Mouse (Mus musculus) limb, embryonic 14.5 days (tissue): ENCODE data around the gene Mapk14. TPM values are rescaled to one million over a fixed set of nuclear protein-coding genes. Genes with fewer than 3 reads are reported as not detected.

Experiments
- ATAC-seq: fragments of 200-750 bp; cut with Nextera tagmentation; 2 replicates; pipeline ENCODE4 v1.8.0; 2017; ENCODE audit warnings: low read depth, moderate number of reproducible peaks, moderate TSS enrichment; ENCODE audit not compliant: low FRiP score
- DNase-seq: peaks from one replicate; pipeline ENCODE4 v3.0.0-alpha.2; 2015; ENCODE audit warnings: low spot score
- H3K27ac ChIP-seq: fragments of 300-500 bp; sonication (generic); replicated peaks from 2 replicates; pipeline ENCODE4 v1.5.1; 2014; ENCODE audit warnings: low read depth, mild to moderate bottlenecking, low read length, moderate library complexity, mixed read lengths
- H3K27me3 ChIP-seq: fragments of 300-500 bp; sonication (generic); 2 replicates; pipeline ENCODE4 v1.6.1; 2014; ENCODE audit warnings: low read length, mixed read lengths; ENCODE audit not compliant: control insufficient read depth, insufficient read depth
- H3K36me3 ChIP-seq: fragments of 300-500 bp; sonication (generic); 2 replicates; pipeline ENCODE4 v1.6.1; 2014; ENCODE audit warnings: mild to moderate bottlenecking, low read length, moderate library complexity, mixed read lengths; ENCODE audit not compliant: control insufficient read depth, insufficient read depth
- H3K4me1 ChIP-seq: fragments of 300-500 bp; sonication (generic); 2 replicates; pipeline ENCODE4 v1.6.1; 2014; ENCODE audit warnings: antibody characterized with exemption, low read length, mixed read lengths; ENCODE audit not compliant: control insufficient read depth, insufficient read depth
- H3K4me2 ChIP-seq: fragments of 300-500 bp; sonication (generic); replicated peaks from 2 replicates; pipeline ENCODE4 v1.6.1; 2014; ENCODE audit warnings: low read depth, mild to moderate bottlenecking, low read length, moderate library complexity; ENCODE audit not compliant: severe bottlenecking
- H3K4me3 ChIP-seq: fragments of 300-500 bp; sonication (generic); replicated peaks from 2 replicates; pipeline ENCODE4 v1.5.1; 2014; ENCODE audit warnings: low read length
- H3K9ac ChIP-seq: fragments of 300-500 bp; sonication (generic); 2 replicates; pipeline ENCODE4 v1.6.1; 2014; ENCODE audit warnings: mild to moderate bottlenecking, low read depth, low read length, moderate library complexity; ENCODE audit not compliant: severe bottlenecking
- H3K9me3 ChIP-seq: fragments of 300-500 bp; sonication (generic); 2 replicates; pipeline ENCODE4 v1.6.1; 2016; ENCODE audit warnings: low read length; ENCODE audit not compliant: control insufficient read depth
- POLR2A ChIP-seq: fragments of 200-500 bp; IDR thresholded peaks from 2 replicates; pipeline ENCODE4 v1.8.0; 2012; ENCODE audit warnings: inconsistent platforms, mild to moderate bottlenecking, moderate library complexity, borderline replicate concordance; ENCODE audit not compliant: insufficient read depth, insufficient read length; ENCODE audit errors: extremely low read depth
- WGBS: fragments of 180-500 bp; shearing (Covaris S2); extraction: QIAGEN DNeasy Blood & Tissue Kit; methylation state at CpG from one replicate; pipeline ENCODE4 v1.1.7; 2014; 5-methylcytosine and 5-hydroxymethylcytosine counted together
- polyA plus RNA-seq, 2 experiments: library from polyadenylated mRNA; depleted of rRNA in 1 of 2; stranded (reverse) in 1 of 2; unstranded in 1 of 2; fragments of >200 nt; fragmentation: Nextera tagmentation in 1 of 2; extraction: Ambion mirVana in 1 of 2; gene quantifications; 2 replicates each; pipeline versions ENCODE4 v1.2.1 to v1.2.3; 2012 to 2014

The Mapk14 gene
- polyA plus RNA-seq, 2 experiments = 53.8 to 74.1 TPM

DNA sequence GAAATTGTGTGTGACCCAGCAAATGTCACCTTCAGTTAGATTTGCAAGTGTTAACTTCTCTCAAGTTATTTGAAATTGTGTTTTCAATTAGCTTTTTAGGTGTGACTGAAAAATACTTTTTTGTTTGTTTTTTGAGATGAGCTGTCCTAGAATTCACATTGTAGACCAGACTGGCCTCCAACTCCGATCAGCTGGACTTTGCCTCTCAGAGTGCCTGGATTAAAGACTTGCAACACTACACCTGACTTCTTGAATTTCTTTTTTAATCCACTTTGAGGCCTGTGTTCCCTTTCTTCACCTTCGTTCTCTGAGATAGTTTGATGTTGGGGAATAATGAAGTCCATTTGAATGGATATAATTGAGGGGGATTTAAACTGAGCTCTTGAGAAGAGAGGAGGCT is 2.9 kb downstream of the Mapk14 start:
- Histone ChIP-seq H3K4me1 (peaks cover 17% of the 10 kb centered on the region), H3K4me3 (no peak overlapping the region), H3K9me3 (no peaks in the 10 kb centered on the region), H3K27ac (no peak overlapping the region), H3K27me3 (0 out of 2 replicates have a peak, but pooled peaks cover 2% of the 10 kb centered on the region), H3K36me3 (no peaks in the 10 kb centered on the region), H3K9ac (no peak overlapping the region), H3K4me2 (no peak overlapping the region)
- TF ChIP-seq POLR2A = no peak
- WGBS = 80% methylated on average over 2 of the region's 2 CpGs
- DNase-seq (no peak), ATAC-seq (no peak)

DNA sequence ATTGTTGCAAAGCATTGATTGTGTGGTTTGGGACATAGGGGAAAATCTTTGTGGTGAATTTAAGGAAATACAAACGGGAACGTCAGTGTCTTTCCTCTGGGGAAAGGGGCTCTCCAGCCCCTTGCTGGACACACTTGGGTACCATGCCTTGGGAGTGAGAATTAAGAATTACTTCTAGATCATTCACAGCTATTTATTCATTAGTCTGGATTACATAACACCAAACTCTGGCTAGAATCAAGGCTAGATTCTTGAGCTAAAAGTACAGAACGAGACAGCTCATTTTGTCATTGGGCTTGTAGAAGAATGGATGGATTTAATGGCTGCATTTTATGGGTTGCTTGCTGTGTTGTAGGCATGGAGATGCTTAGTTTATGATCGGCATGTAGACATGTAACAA is 3.7 kb downstream of the Mapk14 start:
- peaks cover 12% of the 10 kb centered on the region for H3K4me1 ChIP-seq
- 60% methylated on average over 4 of the region's 4 CpGs for WGBS
- no peak for TF ChIP-seq POLR2A

DNA sequence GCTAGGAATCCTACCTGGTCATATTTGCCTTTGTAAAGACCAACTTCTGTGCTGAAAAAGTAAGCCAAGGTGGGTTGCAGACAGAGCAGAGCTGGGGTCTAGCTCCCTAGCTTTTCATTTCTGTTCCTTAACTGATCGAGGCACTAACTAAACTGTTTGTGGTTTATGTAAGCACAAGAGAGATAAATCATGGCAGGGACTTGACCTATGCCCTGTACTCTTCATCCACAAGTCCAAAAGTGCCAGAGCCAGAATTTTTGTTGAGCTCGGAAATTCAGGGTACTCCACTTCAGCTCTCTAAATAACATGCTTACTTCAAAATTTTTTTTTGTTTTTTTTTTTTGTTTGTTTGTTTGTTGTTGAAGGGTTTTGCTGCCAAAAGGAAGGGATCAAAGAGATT is 5.5 kb downstream of the Mapk14 start:
- Histone ChIP-seq H3K36me3 (no peaks in the 10 kb centered on the region), H3K9ac (no peak overlapping the region), H3K4me3 (no peak overlapping the region), H3K4me2 (no peak overlapping the region), H3K4me1 (peaks cover 11% of the 10 kb centered on the region), H3K27me3 (no peaks in the 10 kb centered on the region), H3K27ac (no peak overlapping the region), H3K9me3 (no peaks in the 10 kb centered on the region)
- ATAC-seq (no peak), DNase-seq (no peak)
- TF ChIP-seq POLR2A = no peak
- WGBS = 37% methylated on average over 2 of the region's 2 CpGs

More for the DNA sequence above, 3.7 kb downstream of the Mapk14 start:
- no peaks in the 10 kb centered on the region for H3K36me3 ChIP-seq
- no peaks in the 10 kb centered on the region for H3K9me3 ChIP-seq
- no peak overlapping the region for H3K4me3 ChIP-seq
- DNase-seq = no peak
- H3K4me2 ChIP-seq = no peak overlapping the region
- no peaks in the 10 kb centered on the region for H3K27me3 ChIP-seq
- no peak overlapping the region for H3K27ac ChIP-seq
- no peak overlapping the region for H3K9ac ChIP-seq
- ATAC-seq = no peak

DNA sequence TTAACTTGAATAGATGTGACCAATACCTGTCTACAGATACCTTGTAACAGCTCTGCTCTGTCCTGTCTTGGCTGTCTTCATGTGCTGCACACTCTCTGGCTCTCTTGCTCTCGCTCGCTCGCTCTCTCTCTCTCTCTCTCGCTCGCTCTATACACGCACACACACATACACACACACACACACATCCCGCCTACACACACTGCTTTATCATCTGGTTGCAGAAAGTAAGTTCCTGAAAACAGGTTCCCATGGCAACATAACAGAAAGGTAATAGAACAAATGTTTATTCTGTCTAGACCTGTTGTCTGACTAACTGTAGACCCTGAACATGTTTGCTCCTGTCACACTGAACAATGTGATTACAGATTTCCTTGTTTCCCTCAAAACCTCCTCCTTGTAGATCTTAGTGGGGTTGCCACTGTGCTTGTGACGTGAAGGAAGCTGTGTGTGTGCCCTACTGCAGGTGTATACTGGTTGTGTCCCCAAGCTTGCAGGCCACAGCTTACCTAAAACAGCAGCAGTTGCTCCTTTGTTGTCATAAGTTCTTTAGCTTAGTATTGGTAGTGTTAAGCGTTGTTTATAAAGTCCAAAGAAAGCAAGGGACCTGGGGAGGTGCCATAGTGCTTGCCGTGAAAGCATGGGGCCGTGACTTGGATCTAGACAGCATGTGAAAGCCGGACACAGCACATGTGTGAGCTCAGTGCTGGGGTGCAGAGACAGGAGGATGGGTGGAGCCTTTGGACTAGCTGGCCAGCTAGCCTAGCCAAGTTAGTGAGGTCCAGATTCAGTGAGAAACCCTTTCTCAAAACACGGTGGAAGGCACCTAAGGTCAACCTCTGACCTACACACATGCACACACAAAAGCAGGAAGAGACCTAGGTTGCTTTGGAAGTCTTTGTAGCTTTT is 6.4 kb downstream of the Mapk14 start:
- Histone ChIP-seq H3K27ac (no peak overlapping the region), H3K9me3 (no peaks in the 10 kb centered on the region), H3K27me3 (no peaks in the 10 kb centered on the region), H3K9ac (no peak overlapping the region), H3K4me2 (no peak overlapping the region), H3K36me3 (no peaks in the 10 kb centered on the region), H3K4me3 (no peak overlapping the region), H3K4me1 (peaks cover 11% of the 10 kb centered on the region)
- TF ChIP-seq POLR2A = no peak
- ATAC-seq (no peak), DNase-seq (no peak)
- 75% methylated on average over 13 of the region's 13 CpGs for WGBS

- H3K27ac ChIP-seq = no peak overlapping the region
- no peak for ATAC-seq
- H3K36me3 ChIP-seq = no peaks in the 10 kb centered on the region
- no peak overlapping the region for H3K4me3 ChIP-seq
- no peaks in the 10 kb centered on the region for H3K27me3 ChIP-seq
- H3K9ac ChIP-seq = no peak overlapping the region
- no peaks in the 10 kb centered on the region for H3K9me3 ChIP-seq
- H3K4me1 ChIP-seq = peaks cover 5% of the 10 kb centered on the region
- no peak for DNase-seq
- 50% methylated on average over 4 of the region's 4 CpGs for WGBS
- no peak overlapping the region for H3K4me2 ChIP-seq
- no peak for TF ChIP-seq POLR2A
These were observed 7.1 kb downstream of the Mapk14 start for GRCm38 (mm10) chr17:28698245-28698644.
